Mouse (Mus musculus): Measurements from ENCODE around the gene Ccdc47. TPM values are rescaled to one million over a fixed set of nuclear protein-coding genes. Genes with fewer than 3 reads are reported as not detected.

Gene Ccdc47
- total and polyA plus RNA-seq, 2 experiments from 2014 or later, result 23.6 to 89.8 TPM

DNA sequence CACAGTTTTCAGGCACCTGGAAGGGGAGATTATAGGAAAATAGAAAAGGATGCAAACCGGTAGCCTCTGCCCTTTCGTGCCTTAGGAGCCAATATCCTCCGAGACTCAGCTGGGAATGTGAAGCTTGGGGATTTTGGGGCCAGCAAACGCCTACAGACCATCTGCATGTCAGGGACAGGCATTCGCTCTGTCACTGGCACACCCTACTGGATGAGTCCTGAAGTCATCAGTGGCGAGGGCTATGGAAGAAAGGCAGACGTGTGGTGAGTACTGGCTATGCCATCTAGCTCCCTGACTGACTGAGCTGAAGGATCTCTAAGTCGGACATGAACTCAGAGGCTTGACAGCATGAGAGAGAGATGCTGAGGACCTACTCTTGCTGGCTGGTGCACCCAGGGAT is 64.0 kb downstream of the Ccdc47 start:
- 78% methylated on average over 8 of the region's 8 CpGs for WGBS
- TF ChIP-seq CTCF (IDR thresholded peaks at IDR 0.05; ENCODE audit: low read depth), result no peak
- TF ChIP-seq EP300 (IDR thresholded peaks at IDR 0.05; ENCODE audit: low read depth), result no peak
- H3K27ac ChIP-seq (ENCODE audit: low read depth), result no peak overlapping the region
- no peaks in the 10 kb centered on the region for H3K27me3 ChIP-seq (ENCODE audit: control insufficient read depth, insufficient read depth, low read length)
- no peak overlapping the region for H3K4me3 ChIP-seq (ENCODE audit: low read depth, low read length)
- no peaks in the 10 kb centered on the region for H3K9me3 ChIP-seq (replicated peaks; ENCODE audit: control insufficient read depth, low read length)
- no peak for DNase-seq (ENCODE audit: low spot score)
- H3K4me1 ChIP-seq (ENCODE audit: control insufficient read depth, insufficient read depth), result no peaks in the 10 kb centered on the region
- no peak overlapping the region for H3K4me2 ChIP-seq (ENCODE audit: low read depth, low read length)
- H3K36me3 ChIP-seq (replicated peaks; ENCODE audit: control insufficient read depth, insufficient read depth, low read length), result peaks cover 94% of the 10 kb centered on the region
- no peak for ATAC-seq (ENCODE audit: insufficient read depth, low read depth)
- no peak overlapping the region for H3K9ac ChIP-seq (replicated peaks; ENCODE audit: low read depth, low read length)

DNA sequence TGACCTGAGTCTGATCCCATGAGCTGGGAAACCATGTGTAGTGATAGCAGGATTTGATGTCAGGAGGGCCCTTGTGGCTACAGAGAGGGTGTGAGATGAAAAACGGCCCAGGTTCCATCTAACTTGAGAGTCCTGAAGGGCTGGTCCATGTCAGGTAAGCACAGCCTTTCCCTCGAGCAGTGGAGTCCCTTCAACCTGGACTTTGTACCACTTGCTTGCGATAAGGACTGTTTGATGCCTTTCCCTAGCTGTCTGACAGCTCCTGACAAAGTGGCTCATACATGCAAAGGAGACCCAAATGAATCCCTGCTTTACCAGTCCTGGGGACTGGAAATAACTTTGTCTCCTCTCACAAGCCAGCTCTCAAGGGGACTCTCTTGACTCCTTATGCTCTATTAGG is 64.9 kb downstream of the Ccdc47 start:
- Histone ChIP-seq H3K27ac (ENCODE audit: low read depth) (no peak overlapping the region), H3K27me3 (ENCODE audit: control insufficient read depth, insufficient read depth, low read length) (no peaks in the 10 kb centered on the region), H3K9ac (replicated peaks; ENCODE audit: low read depth, low read length) (no peak overlapping the region), H3K36me3 (replicated peaks; ENCODE audit: control insufficient read depth, insufficient read depth, low read length) (peaks cover 90% of the 10 kb centered on the region), H3K4me3 (ENCODE audit: low read depth, low read length) (no peak overlapping the region), H3K4me1 (ENCODE audit: control insufficient read depth, insufficient read depth) (no peaks in the 10 kb centered on the region), H3K4me2 (ENCODE audit: low read depth, low read length) (no peak overlapping the region), H3K9me3 (replicated peaks; ENCODE audit: control insufficient read depth, low read length) (no peaks in the 10 kb centered on the region)
- WGBS, result 79% methylated on average over 3 of the region's 3 CpGs
- ATAC-seq (ENCODE audit: insufficient read depth, low read depth), result no peak
- no peak for TF ChIP-seq EP300 (IDR thresholded peaks at IDR 0.05; ENCODE audit: low read depth)
- TF ChIP-seq CTCF (IDR thresholded peaks at IDR 0.05; ENCODE audit: low read depth), result no peak
- DNase-seq (ENCODE audit: low spot score), result no peak

Other genes with a start within 250 kb of the Ccdc47 start
- gene Ace, start 248.4 kb downstream of the Ccdc47 start, total RNA-seq (2014; rRNA removed; ENCODE audit: low replicate concordance), result 6.1 and 17.1 TPM in 2 replicates
- gene Ace, start 248.4 kb downstream of the Ccdc47 start, polyA plus RNA-seq (2015; fragmentation: Nextera tagmentation; extraction: Ambion mirVana), result 3.3 and 3.7 TPM in 2 replicates
- gene Ace3, start 221.7 kb downstream of the Ccdc47 start, total RNA-seq (2014; rRNA removed; ENCODE audit: low replicate concordance), result not detected in 2 replicates
- not detected in 2 replicates for gene Ace3, start 221.7 kb downstream of the Ccdc47 start, polyA plus RNA-seq (2015; fragmentation: Nextera tagmentation; extraction: Ambion mirVana)
- gene Kcnh6, start 208.2 kb downstream of the Ccdc47 start, total RNA-seq (2014; rRNA removed; ENCODE audit: low replicate concordance), result 0.97 TPM in 1 of 2 replicates, not detected in the other
- 0.10 and 0.12 TPM in 2 replicates for gene Kcnh6, start 208.2 kb downstream of the Ccdc47 start, polyA plus RNA-seq (2015; fragmentation: Nextera tagmentation; extraction: Ambion mirVana)
- gene Dcaf7, start 179.5 kb downstream of the Ccdc47 start, total RNA-seq (2014; rRNA removed; ENCODE audit: low replicate concordance), result 49.5 and 65.0 TPM in 2 replicates
- 22.4 and 27.4 TPM in 2 replicates for gene Dcaf7, start 179.5 kb downstream of the Ccdc47 start, polyA plus RNA-seq (2015; fragmentation: Nextera tagmentation; extraction: Ambion mirVana)
- 40.6 and 50.4 TPM in 2 replicates for gene Taco1, start 150.3 kb downstream of the Ccdc47 start, total RNA-seq (2014; rRNA removed; ENCODE audit: low replicate concordance)
- 14.1 and 17.4 TPM in 2 replicates for gene Taco1, start 150.3 kb downstream of the Ccdc47 start, polyA plus RNA-seq (2015; fragmentation: Nextera tagmentation; extraction: Ambion mirVana)
- 44.0 and 71.9 TPM in 2 replicates for gene Map3k3, start 131.7 kb downstream of the Ccdc47 start, total RNA-seq (2014; rRNA removed; ENCODE audit: low replicate concordance)
- gene Map3k3, start 131.7 kb downstream of the Ccdc47 start, polyA plus RNA-seq (2015; fragmentation: Nextera tagmentation; extraction: Ambion mirVana), result 13.8 and 14.5 TPM in 2 replicates
- gene Gm10840, start 55.5 kb downstream of the Ccdc47 start, total RNA-seq (2014; rRNA removed; ENCODE audit: low replicate concordance), result not detected in 2 replicates
- not detected in 2 replicates for gene Gm10840, start 55.5 kb downstream of the Ccdc47 start, polyA plus RNA-seq (2015; fragmentation: Nextera tagmentation; extraction: Ambion mirVana)
- 8.2 and 34.8 TPM in 2 replicates for gene Limd2, start 55.5 kb downstream of the Ccdc47 start, total RNA-seq (2014; rRNA removed; ENCODE audit: low replicate concordance)
- gene Limd2, start 55.5 kb downstream of the Ccdc47 start, polyA plus RNA-seq (2015; fragmentation: Nextera tagmentation; extraction: Ambion mirVana), result 40.4 and 44.6 TPM in 2 replicates
- 12.6 and 18.7 TPM in 2 replicates for gene Strada, start 14.2 kb downstream of the Ccdc47 start, total RNA-seq (2014; rRNA removed; ENCODE audit: low replicate concordance)
- 12.6 and 13.0 TPM in 2 replicates for gene Strada, start 14.2 kb downstream of the Ccdc47 start, polyA plus RNA-seq (2015; fragmentation: Nextera tagmentation; extraction: Ambion mirVana)
- 15.8 and 17.8 TPM in 2 replicates for gene Ddx42, start 582 bp upstream of the Ccdc47 start, total RNA-seq (2014; rRNA removed; ENCODE audit: low replicate concordance)
- 25.5 and 29.2 TPM in 2 replicates for gene Ddx42, start 582 bp upstream of the Ccdc47 start, polyA plus RNA-seq (2015; fragmentation: Nextera tagmentation; extraction: Ambion mirVana)
- 21.2 and 32.7 TPM in 2 replicates for gene Ftsj3, start 39.7 kb upstream of the Ccdc47 start, total RNA-seq (2014; rRNA removed; ENCODE audit: low replicate concordance)
- 19.2 and 23.1 TPM in 2 replicates for gene Ftsj3, start 39.7 kb upstream of the Ccdc47 start, polyA plus RNA-seq (2015; fragmentation: Nextera tagmentation; extraction: Ambion mirVana)
- 45.8 and 50.8 TPM in 2 replicates for gene Psmc5, start 39.8 kb upstream of the Ccdc47 start, total RNA-seq (2014; rRNA removed; ENCODE audit: low replicate concordance)
- 208 and 210 TPM in 2 replicates for gene Psmc5, start 39.8 kb upstream of the Ccdc47 start, polyA plus RNA-seq (2015; fragmentation: Nextera tagmentation; extraction: Ambion mirVana)
- gene Smarcd2, start 56.6 kb upstream of the Ccdc47 start, total RNA-seq (2014; rRNA removed; ENCODE audit: low replicate concordance), result 32.9 and 43.0 TPM in 2 replicates
- gene Smarcd2, start 56.6 kb upstream of the Ccdc47 start, polyA plus RNA-seq (2015; fragmentation: Nextera tagmentation; extraction: Ambion mirVana), result 10.5 and 10.7 TPM in 2 replicates
- not detected in 2 replicates for gene Tcam1, start 60.3 kb upstream of the Ccdc47 start, total RNA-seq (2014; rRNA removed; ENCODE audit: low replicate concordance)
- 0.04 TPM in 1 of 2 replicates, not detected in the other for gene Tcam1, start 60.3 kb upstream of the Ccdc47 start, polyA plus RNA-seq (2015; fragmentation: Nextera tagmentation; extraction: Ambion mirVana)
- not detected in 2 replicates for gene Gh, start 85.5 kb upstream of the Ccdc47 start, total RNA-seq (2014; rRNA removed; ENCODE audit: low replicate concordance)
- gene Gh, start 85.5 kb upstream of the Ccdc47 start, polyA plus RNA-seq (2015; fragmentation: Nextera tagmentation; extraction: Ambion mirVana), result not detected in 2 replicates
- 0.19 and 2.2 TPM in 2 replicates for gene Cd79b, start 98.4 kb upstream of the Ccdc47 start, total RNA-seq (2014; rRNA removed; ENCODE audit: low replicate concordance)
- 1.2 and 1.3 TPM in 2 replicates for gene Cd79b, start 98.4 kb upstream of the Ccdc47 start, polyA plus RNA-seq (2015; fragmentation: Nextera tagmentation; extraction: Ambion mirVana)
- 0.70 and 0.76 TPM in 2 replicates for gene Scn4a, start 136.9 kb upstream of the Ccdc47 start, total RNA-seq (2014; rRNA removed; ENCODE audit: low replicate concordance)
- 0.23 and 0.51 TPM in 2 replicates for gene Scn4a, start 136.9 kb upstream of the Ccdc47 start, polyA plus RNA-seq (2015; fragmentation: Nextera tagmentation; extraction: Ambion mirVana)
- 0.50 TPM in 1 of 2 replicates, not detected in the other for gene Prr29, start 149.1 kb upstream of the Ccdc47 start, total RNA-seq (2014; rRNA removed; ENCODE audit: low replicate concordance)
- gene Prr29, start 149.1 kb upstream of the Ccdc47 start, polyA plus RNA-seq (2015; fragmentation: Nextera tagmentation; extraction: Ambion mirVana), result 0.49 and 0.55 TPM in 2 replicates
- gene Icam2, start 171.7 kb upstream of the Ccdc47 start, total RNA-seq (2014; rRNA removed; ENCODE audit: low replicate concordance), result 66.6 and 76.3 TPM in 2 replicates
- gene Icam2, start 171.7 kb upstream of the Ccdc47 start, polyA plus RNA-seq (2015; fragmentation: Nextera tagmentation; extraction: Ambion mirVana), result 72.9 and 74.9 TPM in 2 replicates

All from heart, postnatal 0 days (tissue).